Mouse (Mus musculus) cerebellum, adult 18-20 months (tissue): ENCODE data around the gene Apom.

Experiments used
- DNase-seq, 2 experiments: peaks; one replicate each; pipeline ENCODE4 v3.0.0; 2021

Gene Apom

GRCm38 (mm10) chr17:35094475-35095365, 37.1 kb downstream of the Apom start:
- DNase-seq: no peak

GRCm38 (mm10) chr17:35092403-35093198, 39.2 kb downstream of the Apom start:
- DNase-seq: no peak

- DNase-seq: peak; percentile 83 to 92
These were observed 41.5 kb downstream of the Apom start for GRCm38 (mm10) chr17:35090166-35090932.

GRCm38 (mm10) chr17:35088825-35089644, 42.8 kb downstream of the Apom start, which contains the start of gene Abhd16a:
Abhd16a (plus strand) TSS chr17:35089263.
- peak; percentile 97 for DNase-seq

- DNase-seq: no peak
These were observed 43.7 kb downstream of the Apom start for GRCm38 (mm10) chr17:35088151-35088550.

GRCm38 (mm10) chr17:35085208-35085865, 46.5 kb downstream of the Apom start, which contains the start of gene Ly6g6f:
Ly6g6f (minus strand) TSS chr17:35085610.
- no peak for DNase-seq

- no peak for DNase-seq
These were observed 47.8 kb downstream of the Apom start for GRCm38 (mm10) chr17:35083929-35084497.

GRCm38 (mm10) chr17:35082841-35083576, 48.8 kb downstream of the Apom start:
- peak; percentile 74 to 82 for DNase-seq

GRCm38 (mm10) chr17:35080710-35081109, 51.1 kb downstream of the Apom start:
- DNase-seq: no peak

GRCm38 (mm10) chr17:35080248-35080647, 51.6 kb downstream of the Apom start:
- DNase-seq: no peak

GRCm38 (mm10) chr17:35079778-35080177, 52.1 kb downstream of the Apom start:
- no peak for DNase-seq
